Comparison of ENCODE assay signal across 11 mouse cellular contexts in genomic region chr8:117342735-117343385, GRCm38 (mm10).
DNase-seq lines count a peak whose midpoint lies in the region; ATAC-seq lines count a peak whose summit lies in the region.
"Had no signal": no experiment of that assay in that cellular context is flagged by ENCODE, and none has a peak within 500 bp of the region (broad histone marks: within the 10 kb centered on the region; RNA-seq: fewer than 3 reads in every experiment).

No protein-coding gene starts in this region.

- 62% methylated on average over 8 of the region's 8 CpGs for WGBS in heart, embryonic 11.5 days (ENCODE audit: insufficient replicate concordance)
- 87% methylated on average over 8 of the region's 8 CpGs for WGBS in forebrain, embryonic 14.5 days

- H3K4me2 ChIP-seq in heart, embryonic 11.5 days, result peak overlapping the region; percentile 11; the same call in 1 of the 2 replicates
- no peak overlapping the region for H3K4me2 ChIP-seq in forebrain, embryonic 14.5 days (ENCODE audit: low read length)
- H3K4me2 ChIP-seq: neural tube, embryonic 12.5 days had no signal

- no peak for DNase-seq in heart, postnatal 25 days (ENCODE audit: low spot score)
- peak; percentile 28 for DNase-seq in A20 (ENCODE audit: low read depth, low spot score)
- no peak for DNase-seq in left cerebral cortex, postnatal 36 days (ENCODE audit: low spot score in 2 of 2)
- no peak for DNase-seq in forebrain, embryonic 14.5 days (ENCODE audit: low spot score)
- DNase-seq: kidney, adult 8-10 months; thymus, postnatal 25 days had no signal

- no peaks in the 10 kb centered on the region for H3K36me3 ChIP-seq in heart, embryonic 11.5 days (ENCODE audit: control insufficient read depth, insufficient read depth, low read length)
- peaks cover 46% of the 10 kb centered on the region for H3K36me3 ChIP-seq in megakaryocyte, embryonic 14.5 days (replicated peaks; ENCODE audit: low read length)
- H3K36me3 ChIP-seq in forebrain, embryonic 14.5 days (ENCODE audit: control insufficient read depth, insufficient read depth, low read length), result no peaks in the 10 kb centered on the region
- H3K36me3 ChIP-seq: neural tube, embryonic 12.5 days had no signal

- no peak overlapping the region for H3K27ac ChIP-seq in heart, embryonic 11.5 days (ENCODE audit: low read depth, low read length)
- H3K27ac ChIP-seq in forebrain, embryonic 14.5 days (ENCODE audit: low read depth, low read length), result no peak overlapping the region
- H3K27ac ChIP-seq: neural tube, embryonic 12.5 days had no signal

- H3K4me1 ChIP-seq in heart, embryonic 11.5 days (ENCODE audit: control insufficient read depth, insufficient read depth, low read length), result peaks cover 37% of the 10 kb centered on the region
- peaks cover 100% of the 10 kb centered on the region for H3K4me1 ChIP-seq in megakaryocyte, embryonic 14.5 days
- peaks cover 2% of the 10 kb centered on the region for H3K4me1 ChIP-seq in forebrain, embryonic 14.5 days (ENCODE audit: control insufficient read depth, insufficient read depth, low read length)

- no peaks in the 10 kb centered on the region for H3K9me3 ChIP-seq in heart, embryonic 11.5 days (replicated peaks; ENCODE audit: control insufficient read depth, low read length)
- H3K9me3 ChIP-seq in megakaryocyte, embryonic 14.5 days, result no peaks in the 10 kb centered on the region
- no peaks in the 10 kb centered on the region for H3K9me3 ChIP-seq in forebrain, embryonic 14.5 days (replicated peaks; ENCODE audit: control insufficient read depth, low read length)
- H3K9me3 ChIP-seq: neural tube, embryonic 12.5 days had no signal

- intact Hi-C loops in heart, postnatal 25 days (cut with DNase I), result loop anchor here (2.0 kb wide), 1 partner anchor 84 kb away; no protein-coding TSS in a partner anchor
- intact Hi-C loops in left cerebral cortex, postnatal 36 days (cut with DNase I), result no loop called here

- no peak overlapping the region for H3K4me3 ChIP-seq in heart, embryonic 11.5 days (ENCODE audit: low read depth, low read length)
- H3K4me3 ChIP-seq in megakaryocyte, embryonic 14.5 days (replicated peaks), result peak overlapping the region; percentile 88
- no peak overlapping the region for H3K4me3 ChIP-seq in forebrain, embryonic 14.5 days (ENCODE audit: low read depth, low read length)
- H3K4me3 ChIP-seq: neural tube, embryonic 12.5 days had no signal

- no peaks in the 10 kb centered on the region for H3K27me3 ChIP-seq in heart, embryonic 11.5 days (ENCODE audit: control insufficient read depth, insufficient read depth, low read length)
- no peaks in the 10 kb centered on the region for H3K27me3 ChIP-seq in megakaryocyte, embryonic 14.5 days (replicated peaks)
- no peaks in the 10 kb centered on the region for H3K27me3 ChIP-seq in forebrain, embryonic 14.5 days (replicated peaks; ENCODE audit: control insufficient read depth, insufficient read depth, low read length)
- H3K27me3 ChIP-seq: neural tube, embryonic 12.5 days had no signal

- H3K9ac ChIP-seq in heart, embryonic 11.5 days (ENCODE audit: low read depth, low read length), result no peak overlapping the region
- no peak overlapping the region for H3K9ac ChIP-seq in forebrain, embryonic 14.5 days (ENCODE audit: low read length)
- H3K9ac ChIP-seq: neural tube, embryonic 12.5 days had no signal

- ATAC-seq in heart, embryonic 11.5 days (replicated peaks; ENCODE audit: insufficient number of reproducible peaks, low FRiP score, low TSS enrichment), result no peak
- peak; percentile 27 for ATAC-seq in granulocyte monocyte progenitor cell, adult 5-6 weeks (replicated peaks; ENCODE audit: poor library complexity, severe bottlenecking)
- ATAC-seq in frontal cortex, adult (ENCODE audit: low TSS enrichment), result no peak
- no peak for ATAC-seq in forebrain, embryonic 14.5 days
